Mouse (Mus musculus): ENCODE results near the gene Pigq. TPM values are rescaled to one million over a fixed set of nuclear protein-coding genes. Genes with fewer than 3 reads are reported as not detected.

The Pigq gene
- total and polyA plus RNA-seq, 2 experiments: 11.5 to 52.5 TPM

- DNase-seq (ENCODE audit: extremely low read depth, low read depth, low spot score): no peak
- H3K4me1 ChIP-seq (ENCODE audit: control insufficient read depth, insufficient read depth, low read length): peaks cover 25% of the 10 kb centered on the region
- H3K36me3 ChIP-seq (ENCODE audit: control insufficient read depth, insufficient read depth, low read length): peaks cover 7% of the 10 kb centered on the region; the same call in 1 of the 2 replicates
- no peak overlapping the region for H3K4me3 ChIP-seq (ENCODE audit: insufficient read depth, low read depth, low read length)
- 0 out of 2 replicates have a peak, but pooled peaks cover 2% of the 10 kb centered on the region for H3K79me2 ChIP-seq (ENCODE audit: control insufficient read depth, insufficient read depth, low read length)
- WGBS: 94% methylated on average over 3 of the region's 3 CpGs
- no peak for TF ChIP-seq POLR2A (IDR thresholded peaks at IDR 0.05; ENCODE audit: extremely low read depth, insufficient read depth, low read length)
- TF ChIP-seq CTCF (IDR thresholded peaks at IDR 0.05; ENCODE audit: low read depth, low read length): peak; percentile 31; the same call in 1 of the 2 replicates
- no peak overlapping the region for H3K27ac ChIP-seq (replicated peaks; ENCODE audit: insufficient read depth, low read depth, low read length)
- H3K27me3 ChIP-seq (ENCODE audit: control insufficient read depth, insufficient read depth, low read length): no peaks in the 10 kb centered on the region
- no peak overlapping the region for H3K9ac ChIP-seq (ENCODE audit: low read depth, low read length)
Measured at GRCm38 (mm10) chr17:25883824-25884223, 60.9 kb downstream of the Pigq start.

- WGBS: 90% methylated on average over 8 of the region's 8 CpGs
- Histone ChIP-seq H3K79me2 (ENCODE audit: control insufficient read depth, insufficient read depth, low read length) (0 out of 2 replicates have a peak, but pooled peaks cover 2% of the 10 kb centered on the region), H3K36me3 (ENCODE audit: control insufficient read depth, insufficient read depth, low read length) (peaks cover 4% of the 10 kb centered on the region; the same call in 1 of the 2 replicates), H3K4me3 (ENCODE audit: insufficient read depth, low read depth, low read length) (no peak overlapping the region), H3K27me3 (ENCODE audit: control insufficient read depth, insufficient read depth, low read length) (no peaks in the 10 kb centered on the region), H3K9ac (ENCODE audit: low read depth, low read length) (no peak overlapping the region), H3K27ac (replicated peaks; ENCODE audit: insufficient read depth, low read depth, low read length) (no peak overlapping the region), H3K4me1 (ENCODE audit: control insufficient read depth, insufficient read depth, low read length) (peaks cover 28% of the 10 kb centered on the region)
- no peak for TF ChIP-seq POLR2A (IDR thresholded peaks at IDR 0.05; ENCODE audit: extremely low read depth, insufficient read depth, low read length)
- no peak for TF ChIP-seq CTCF (IDR thresholded peaks at IDR 0.05; ENCODE audit: low read depth, low read length)
- DNase-seq (ENCODE audit: extremely low read depth, low read depth, low spot score): no peak
Measured at GRCm38 (mm10) chr17:25883268-25883667, 61.5 kb downstream of the Pigq start.

- 61% methylated on average over 5 of the region's 5 CpGs for WGBS
- 0 out of 2 replicates have a peak, but pooled peaks have one; percentile 22 for TF ChIP-seq CTCF (IDR thresholded peaks at IDR 0.05; ENCODE audit: low read depth, low read length)
- no peak for TF ChIP-seq POLR2A (IDR thresholded peaks at IDR 0.05; ENCODE audit: extremely low read depth, insufficient read depth, low read length)
- H3K79me2 ChIP-seq (ENCODE audit: control insufficient read depth, insufficient read depth, low read length): peaks cover 2% of the 10 kb centered on the region; the same call in 1 of the 2 replicates
- no peak overlapping the region for H3K27ac ChIP-seq (replicated peaks; ENCODE audit: insufficient read depth, low read depth, low read length)
- H3K9ac ChIP-seq (ENCODE audit: low read depth, low read length): no peak overlapping the region
- H3K27me3 ChIP-seq (ENCODE audit: control insufficient read depth, insufficient read depth, low read length): no peaks in the 10 kb centered on the region
- peaks cover 26% of the 10 kb centered on the region for H3K4me1 ChIP-seq (ENCODE audit: control insufficient read depth, insufficient read depth, low read length)
- DNase-seq (ENCODE audit: extremely low read depth, low read depth, low spot score): no peak
- peaks cover 4% of the 10 kb centered on the region; the same call in 1 of the 2 replicates for H3K36me3 ChIP-seq (ENCODE audit: control insufficient read depth, insufficient read depth, low read length)
- H3K4me3 ChIP-seq (ENCODE audit: insufficient read depth, low read depth, low read length): no peak overlapping the region
Measured at GRCm38 (mm10) chr17:25882306-25882705, 62.4 kb downstream of the Pigq start.

GRCm38 (mm10) chr17:25881691-25882090 is 63.0 kb downstream of the Pigq start:
- Histone ChIP-seq H3K79me2 (ENCODE audit: control insufficient read depth, insufficient read depth, low read length) (peaks cover 6% of the 10 kb centered on the region; the same call in 1 of the 2 replicates), H3K9ac (ENCODE audit: low read depth, low read length) (no peak overlapping the region), H3K4me3 (ENCODE audit: insufficient read depth, low read depth, low read length) (no peak overlapping the region), H3K36me3 (ENCODE audit: control insufficient read depth, insufficient read depth, low read length) (peaks cover 4% of the 10 kb centered on the region; the same call in 1 of the 2 replicates), H3K27me3 (ENCODE audit: control insufficient read depth, insufficient read depth, low read length) (no peaks in the 10 kb centered on the region), H3K4me1 (ENCODE audit: control insufficient read depth, insufficient read depth, low read length) (peaks cover 26% of the 10 kb centered on the region), H3K27ac (replicated peaks; ENCODE audit: insufficient read depth, low read depth, low read length) (peak overlapping the region; percentile 15; the same call in 1 of the 2 replicates)
- no peak for TF ChIP-seq POLR2A (IDR thresholded peaks at IDR 0.05; ENCODE audit: extremely low read depth, insufficient read depth, low read length)
- no peak for TF ChIP-seq CTCF (IDR thresholded peaks at IDR 0.05; ENCODE audit: low read depth, low read length)
- 28% methylated on average over 4 of the region's 4 CpGs for WGBS
- peak; percentile 49 for DNase-seq (ENCODE audit: extremely low read depth, low read depth, low spot score)

- Histone ChIP-seq H3K4me3 (ENCODE audit: insufficient read depth, low read depth, low read length) (no peak overlapping the region), H3K79me2 (ENCODE audit: control insufficient read depth, insufficient read depth, low read length) (peaks cover 6% of the 10 kb centered on the region; the same call in 1 of the 2 replicates), H3K9ac (ENCODE audit: low read depth, low read length) (no peak overlapping the region), H3K4me1 (ENCODE audit: control insufficient read depth, insufficient read depth, low read length) (peaks cover 22% of the 10 kb centered on the region), H3K27ac (replicated peaks; ENCODE audit: insufficient read depth, low read depth, low read length) (peak overlapping the region; percentile 15), H3K36me3 (ENCODE audit: control insufficient read depth, insufficient read depth, low read length) (peaks cover 4% of the 10 kb centered on the region; the same call in 1 of the 2 replicates), H3K27me3 (ENCODE audit: control insufficient read depth, insufficient read depth, low read length) (no peaks in the 10 kb centered on the region)
- DNase-seq (ENCODE audit: extremely low read depth, low read depth, low spot score): peak; percentile 79
- no peak for TF ChIP-seq CTCF (IDR thresholded peaks at IDR 0.05; ENCODE audit: low read depth, low read length)
- no peak for TF ChIP-seq POLR2A (IDR thresholded peaks at IDR 0.05; ENCODE audit: extremely low read depth, insufficient read depth, low read length)
- 11% methylated on average over 5 of the region's 5 CpGs for WGBS
Measured at GRCm38 (mm10) chr17:25880913-25881641, 63.7 kb downstream of the Pigq start.

Data from liver, adult 2 months (tissue).